Mouse (Mus musculus) cerebellum, adult 2 months (tissue): ENCODE data around the gene Sinhcaf. TPM values are rescaled to one million over a fixed set of nuclear protein-coding genes. Genes with fewer than 3 reads are reported as not detected.

Experiments
- DNase-seq, 2 experiments: peaks; one replicate each; pipeline ENCODE4 v3.0.0; 2021
- H3K27ac ChIP-seq: fragments of 200-500 bp; 2 replicates; pipeline ENCODE4 v1.5.1; 2012; ENCODE audit warnings: low read length, control low read depth, inconsistent platforms; ENCODE audit not compliant: insufficient read depth
- H3K27me3 ChIP-seq: fragments of 200-500 bp; 2 replicates; pipeline ENCODE4 v1.6.1; 2012; ENCODE audit warnings: inconsistent platforms, mild to moderate bottlenecking, low read length, moderate library complexity; ENCODE audit not compliant: control insufficient read depth, insufficient read depth
- H3K4me1 ChIP-seq: fragments of 200-500 bp; 2 replicates; pipeline ENCODE4 v1.6.1; 2011; ENCODE audit warnings: low read length; ENCODE audit not compliant: control insufficient read depth, insufficient read depth
- H3K4me3 ChIP-seq: fragments of 200-500 bp; replicated peaks from 2 replicates; pipeline ENCODE3; 2011; ENCODE audit warnings: mild to moderate bottlenecking, low read depth, low read length, control low read depth; ENCODE audit not compliant: insufficient read depth
- CTCF ChIP-seq: fragments of 200-500 bp; IDR thresholded peaks from 2 replicates; pipeline ENCODE4 v1.5.1; 2011; ENCODE audit warnings: low read depth, mild to moderate bottlenecking, control low read depth, low read length, moderate library complexity, borderline replicate concordance; ENCODE audit not compliant: insufficient read depth
- POLR2A ChIP-seq: fragments of 200-500 bp; IDR thresholded peaks from 2 replicates; pipeline ENCODE4 v1.6.1; 2011; ENCODE audit warnings: low read length, control low read depth, borderline replicate concordance; ENCODE audit not compliant: insufficient read depth
- WGBS: fragments of 180-500 bp; shearing (Covaris S2); methylation state at CpG from one replicate; pipeline ENCODE4 v1.1.7; 2018; 5-methylcytosine and 5-hydroxymethylcytosine counted together
- polyA plus RNA-seq: library from polyadenylated mRNA; depleted of rRNA; stranded (reverse); fragments of >200 nt; gene quantifications from 2 replicates; pipeline ENCODE4 v1.2.3, GENCODE M21; 2012

The Sinhcaf gene
- polyA plus RNA-seq, 1 experiment: 1.6 TPM

DNA sequence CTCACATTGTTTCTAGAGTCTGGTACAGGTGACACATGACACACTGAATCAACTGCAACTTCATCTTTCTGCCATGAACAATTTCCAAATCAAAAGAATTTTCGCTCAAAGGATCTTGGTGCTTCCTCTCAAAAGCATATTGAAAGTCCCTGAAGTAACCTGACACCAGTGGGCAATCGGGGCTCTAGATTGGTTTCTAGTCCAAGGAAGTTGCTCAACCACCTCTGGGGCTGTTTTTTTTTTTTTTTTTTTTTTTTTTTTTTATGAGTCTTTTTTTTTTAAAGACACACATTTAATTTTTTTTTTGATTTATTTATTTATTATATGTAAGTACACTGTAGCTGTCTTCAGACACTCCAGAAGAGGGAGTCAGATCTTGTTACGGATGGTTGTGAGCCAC lies 34.2 kb upstream of the Sinhcaf start:
- DNase-seq: no peak
- 69% methylated on average over 3 of the region's 3 CpGs for WGBS
- TF ChIP-seq CTCF (no peak), POLR2A (no peak)
- H3K27me3 ChIP-seq: no peaks in the 10 kb centered on the region
- H3K4me1 ChIP-seq: no peaks in the 10 kb centered on the region
- H3K4me3 ChIP-seq: no peak overlapping the region
- no peak overlapping the region for H3K27ac ChIP-seq

DNA sequence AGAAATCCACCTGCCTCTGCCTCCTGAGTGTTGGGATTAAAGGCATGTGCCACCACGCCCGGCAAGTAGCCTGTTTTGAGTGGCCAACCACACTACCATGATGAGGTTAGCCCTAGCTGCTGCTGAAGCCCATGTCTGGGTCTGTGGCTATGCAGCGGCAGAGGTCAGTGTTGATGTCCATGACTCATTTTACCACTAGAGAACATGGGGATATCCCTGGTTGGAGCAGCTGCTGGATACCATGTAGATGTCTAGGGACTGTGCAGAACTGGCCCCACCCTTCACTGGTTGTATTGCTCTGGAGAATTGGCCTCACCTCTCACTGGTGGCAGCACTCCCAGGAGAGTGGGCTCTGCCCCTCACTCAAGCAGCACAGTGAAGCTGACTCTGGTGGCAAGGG lies 28.8 kb upstream of the Sinhcaf start:
- 92% methylated on average over 3 of the region's 3 CpGs for WGBS
- Histone ChIP-seq H3K27me3 (no peaks in the 10 kb centered on the region), H3K4me1 (no peaks in the 10 kb centered on the region), H3K4me3 (no peak overlapping the region), H3K27ac (no peak overlapping the region)
- no peak for TF ChIP-seq POLR2A
- TF ChIP-seq CTCF: no peak
- DNase-seq: no peak

DNA sequence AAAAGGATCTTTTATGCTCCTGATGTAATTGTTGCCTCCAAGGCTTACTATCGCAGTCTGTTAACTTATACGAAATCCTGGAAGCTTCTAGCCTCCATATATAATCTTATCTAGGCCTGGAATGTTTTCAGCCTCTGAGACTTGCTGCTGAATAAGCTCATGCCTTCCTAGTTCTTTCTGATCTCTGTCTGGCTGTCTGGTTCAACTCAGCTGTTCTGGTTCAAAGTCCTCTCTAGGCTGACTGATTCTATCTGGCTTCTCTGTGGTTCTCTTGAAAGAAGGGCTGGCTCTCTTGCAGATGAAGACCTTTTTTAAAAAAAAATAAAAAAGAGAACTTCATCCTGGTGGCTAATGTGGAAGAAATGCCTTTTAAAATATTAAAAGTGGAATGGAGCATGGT lies 26.6 kb upstream of the Sinhcaf start:
- H3K4me3 ChIP-seq: no peak overlapping the region
- H3K27ac ChIP-seq: no peak overlapping the region
- H3K27me3 ChIP-seq: no peaks in the 10 kb centered on the region
- WGBS: 84% methylated on average over 2 of the region's 2 CpGs
- no peak for DNase-seq
- no peaks in the 10 kb centered on the region for H3K4me1 ChIP-seq
- TF ChIP-seq POLR2A (no peak), CTCF (no peak)

DNA sequence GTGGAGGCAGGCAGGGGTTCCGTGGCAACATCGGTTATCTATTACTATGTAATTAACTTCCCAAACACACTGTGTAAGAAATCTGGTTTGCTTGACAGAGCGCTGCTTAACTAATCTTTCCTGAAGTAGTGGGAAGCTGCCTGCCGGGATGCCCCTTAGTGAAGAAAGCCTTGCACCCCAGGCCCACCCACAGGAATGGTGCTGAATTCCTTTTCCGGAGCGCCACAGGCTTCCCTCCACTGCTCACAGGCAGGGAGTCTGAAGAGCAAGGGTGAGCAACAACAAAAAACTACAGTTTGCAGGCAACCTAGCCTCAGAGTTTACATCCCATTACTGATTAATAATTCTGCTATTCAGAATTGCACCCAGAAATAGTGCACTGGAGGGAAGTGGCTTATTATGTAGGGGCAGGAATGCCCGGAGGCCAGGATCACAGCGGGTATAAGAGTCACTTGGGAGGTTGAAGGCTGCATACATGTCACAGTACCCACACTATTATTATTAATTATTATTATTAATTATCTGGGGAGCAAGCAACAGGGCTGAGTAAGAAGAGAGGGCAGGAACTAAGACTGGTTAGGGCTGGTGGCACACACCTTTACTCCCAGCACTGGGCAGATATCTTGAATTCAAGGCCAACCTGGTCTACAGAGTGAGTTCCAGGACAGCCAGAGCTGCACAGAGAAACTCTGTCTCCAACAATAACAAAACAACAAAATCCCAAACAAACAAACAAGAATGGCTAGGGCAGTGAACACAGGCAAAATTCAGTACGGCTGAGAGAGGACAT lies 26.0 kb upstream of the Sinhcaf start:
- no peak for TF ChIP-seq POLR2A
- no peak for TF ChIP-seq CTCF
- DNase-seq: no peak
- Histone ChIP-seq H3K4me3 (no peak overlapping the region), H3K4me1 (no peaks in the 10 kb centered on the region), H3K27ac (no peak overlapping the region), H3K27me3 (no peaks in the 10 kb centered on the region)
- 28% methylated on average over 9 of the region's 9 CpGs for WGBS

DNA sequence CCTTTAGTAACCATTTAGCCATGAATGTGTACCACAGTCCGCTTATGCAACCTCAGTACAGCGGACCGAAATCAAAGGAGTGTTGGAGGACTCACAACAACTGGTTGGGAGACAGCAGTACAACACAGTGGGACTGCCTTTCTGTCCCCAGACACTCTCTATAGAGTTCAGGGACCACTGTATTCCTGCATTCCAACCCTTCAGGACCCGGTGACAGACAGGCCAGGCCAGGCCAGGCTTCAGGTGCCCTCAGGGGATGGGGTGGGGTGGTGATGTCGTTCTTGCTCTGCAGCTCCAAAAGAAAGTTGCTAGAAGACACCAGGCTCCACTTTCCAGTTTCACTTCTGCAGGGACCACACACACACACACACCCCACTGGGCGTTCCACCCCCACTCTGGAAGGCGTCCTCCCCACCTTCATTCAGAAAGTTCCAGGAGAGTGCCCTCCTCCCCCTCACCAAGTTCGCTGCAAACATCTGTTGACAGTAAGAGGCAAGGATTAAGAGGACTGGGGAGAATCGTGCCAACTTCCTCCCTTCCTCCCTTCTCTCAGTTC lies 25.2 kb upstream of the Sinhcaf start:
- Histone ChIP-seq H3K4me3 (no peak overlapping the region), H3K4me1 (no peaks in the 10 kb centered on the region), H3K27me3 (no peaks in the 10 kb centered on the region), H3K27ac (no peak overlapping the region)
- WGBS: 36% methylated on average over 9 of the region's 9 CpGs
- no peak for DNase-seq
- no peak for TF ChIP-seq CTCF
- no peak for TF ChIP-seq POLR2A

DNA sequence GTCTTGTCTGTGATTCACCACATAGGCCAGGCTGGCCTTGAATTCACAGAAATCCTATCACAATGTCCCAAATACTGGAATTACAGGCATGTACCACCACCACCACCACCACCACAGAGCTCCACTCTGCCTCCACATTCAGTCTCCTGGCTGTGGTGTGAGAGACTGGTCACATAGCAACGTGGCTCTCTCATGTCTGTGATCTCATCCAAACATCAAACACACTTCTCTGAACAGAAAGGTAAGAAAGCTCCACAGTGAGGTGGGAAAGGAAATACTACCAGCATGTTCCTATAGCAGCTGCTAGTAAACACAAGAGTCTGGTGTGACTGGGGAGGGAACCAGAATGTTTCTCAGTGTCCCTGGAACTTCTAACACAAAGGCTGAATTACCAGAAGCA lies 15.0 kb upstream of the Sinhcaf start:
- DNase-seq: no peak
- no peak overlapping the region for H3K4me3 ChIP-seq
- no peaks in the 10 kb centered on the region for H3K27me3 ChIP-seq
- H3K4me1 ChIP-seq: no peaks in the 10 kb centered on the region
- WGBS: 33% methylated on average over 1 of the region's 1 CpGs
- TF ChIP-seq POLR2A (no peak), CTCF (no peak)
- no peak overlapping the region for H3K27ac ChIP-seq

DNA sequence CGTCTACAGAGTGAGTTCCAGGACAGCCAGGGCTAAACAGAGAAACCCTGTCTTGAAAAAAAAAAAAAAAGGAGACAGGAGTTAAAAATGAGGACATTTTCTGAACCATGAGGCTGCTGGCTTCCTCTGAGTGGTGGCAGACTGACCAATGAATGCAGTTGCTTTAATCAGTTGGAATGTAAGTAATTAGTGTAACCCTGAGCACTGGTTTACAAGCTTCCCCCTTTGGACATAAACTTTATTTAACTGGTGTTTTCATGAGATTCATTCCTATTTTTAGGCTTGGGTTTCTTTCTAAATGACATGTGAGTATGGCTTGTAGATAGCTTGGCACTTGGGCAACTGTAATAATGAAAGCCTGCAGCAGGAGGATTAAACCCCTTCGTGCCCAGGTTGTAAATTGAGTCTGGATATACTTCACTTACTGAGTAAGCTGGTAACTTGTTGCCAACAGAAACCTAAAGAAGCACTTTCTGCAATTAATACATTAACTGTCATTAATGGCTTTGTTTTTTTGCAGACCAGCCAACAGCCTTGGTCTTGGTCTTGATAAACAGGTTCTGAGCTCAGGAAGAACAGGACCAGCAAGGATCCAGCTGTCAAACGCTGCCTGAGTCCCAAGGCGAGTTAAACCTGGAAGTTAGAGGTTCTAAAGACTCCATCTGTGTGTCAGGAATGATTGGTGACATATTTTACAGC lies 13.4 kb upstream of the Sinhcaf start:
- Histone ChIP-seq H3K27me3 (no peaks in the 10 kb centered on the region), H3K27ac (no peak overlapping the region), H3K4me3 (no peak overlapping the region), H3K4me1 (no peaks in the 10 kb centered on the region)
- WGBS: 78% methylated on average over 4 of the region's 4 CpGs
- DNase-seq: no peak
- no peak for TF ChIP-seq CTCF

DNA sequence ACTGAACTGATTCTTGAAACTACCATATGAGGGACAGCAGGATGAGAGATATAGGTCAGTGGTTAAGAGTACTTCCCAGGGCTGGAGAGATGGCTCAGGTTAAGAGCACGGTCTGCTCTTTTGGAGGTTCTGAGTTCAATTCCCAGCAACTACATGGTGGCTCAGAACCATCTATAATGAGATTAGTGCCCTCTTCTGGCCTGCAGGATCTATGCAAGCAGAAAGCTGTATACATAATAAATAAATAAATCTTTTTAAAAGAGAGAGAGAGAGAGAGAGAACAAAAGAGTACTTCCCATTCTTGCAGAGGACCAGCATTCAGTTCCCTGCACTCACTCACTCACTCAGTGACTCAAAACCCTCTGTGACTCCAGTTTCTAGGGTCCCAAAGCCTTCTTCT lies 12.4 kb upstream of the Sinhcaf start:
- no peak overlapping the region for H3K4me3 ChIP-seq
- H3K4me1 ChIP-seq: no peaks in the 10 kb centered on the region
- H3K27ac ChIP-seq: no peak overlapping the region
- DNase-seq: no peak
- TF ChIP-seq POLR2A (no peak), CTCF (no peak)
- no peaks in the 10 kb centered on the region for H3K27me3 ChIP-seq
- 93% methylated on average over 1 of the region's 1 CpGs for WGBS
